Mouse (Mus musculus) neural tube, postnatal 0 days (tissue): ENCODE measurements around the gene Pstk. TPM values are rescaled to one million over a fixed set of nuclear protein-coding genes. Genes with fewer than 3 reads are reported as not detected.

Experiments
- polyA plus RNA-seq: library from polyadenylated mRNA; unstranded; fragments of >200 nt; fragmentation: Nextera tagmentation; extraction: Ambion mirVana; gene quantifications from 2 replicates; pipeline ENCODE4 v1.2.1, GENCODE M21; 2015

The Pstk gene
- 52.5 and 53.0 TPM in 2 replicates for polyA plus RNA-seq

GRCm38 (mm10) chr7:131370648-131371469 is at the start of gene Pstk:
Gene Pstk (plus strand): TSS chr7:131371141.

GRCm38 (mm10) chr7:131322192-131322591 is 48.7 kb upstream of the Pstk start, which contains the start of gene Cuzd1:
Gene Cuzd1 (minus strand): TSS chr7:131322292.

GRCm38 (mm10) chr7:131329416-131329815 is 41.5 kb upstream of the Pstk start, which contains the start of gene Fam24b:
Gene Fam24b (minus strand): TSS chr7:131329516.

GRCm38 (mm10) chr7:131333564-131333963 is 37.4 kb upstream of the Pstk start, which contains the start of gene Fam24a:
Gene Fam24a (plus strand): TSS chr7:131333864.

GRCm38 (mm10) chr7:131362615-131363300 is 8.2 kb upstream of the Pstk start, which contains the start of gene 2310057M21Rik:
Gene 2310057M21Rik (minus strand): TSS chr7:131362759.

GRCm38 (mm10) chr7:131410416-131411058 is 39.6 kb downstream of the Pstk start, which contains the start of the genes Ikzf5 and Acadsb:
Gene Ikzf5 (minus strand): TSS chr7:131410521.
Gene Acadsb (plus strand): TSS chr7:131410601.

Other genes starting within 250 kb of the Pstk start
- gene 4933402N03Rik, start 224.8 kb upstream of the Pstk start, polyA plus RNA-seq = not detected in 2 replicates
- 0.09 TPM in 1 of 2 replicates, not detected in the other for gene 5430419D17Rik, start 196.7 kb upstream of the Pstk start, polyA plus RNA-seq
- gene Cuzd1, start 48.8 kb upstream of the Pstk start, polyA plus RNA-seq = not detected in 2 replicates
- not detected in 2 replicates for gene Fam24b, start 41.6 kb upstream of the Pstk start, polyA plus RNA-seq
- gene Fam24a, start 37.3 kb upstream of the Pstk start, polyA plus RNA-seq = 0.57 TPM in 1 of 2 replicates, not detected in the other
- 28.6 and 30.0 TPM in 2 replicates for gene 2310057M21Rik, start 8.4 kb upstream of the Pstk start, polyA plus RNA-seq
- 7.6 and 8.6 TPM in 2 replicates for gene Ikzf5, start 39.4 kb downstream of the Pstk start, polyA plus RNA-seq
- 77.3 and 78.8 TPM in 2 replicates for gene Acadsb, start 39.5 kb downstream of the Pstk start, polyA plus RNA-seq
- 0.93 and 0.98 TPM in 2 replicates for gene Hmx3, start 171.7 kb downstream of the Pstk start, polyA plus RNA-seq
- 0.52 and 0.85 TPM in 2 replicates for gene Hmx2, start 177.6 kb downstream of the Pstk start, polyA plus RNA-seq
- gene Bub3, start 189.1 kb downstream of the Pstk start, polyA plus RNA-seq = 107 and 108 TPM in 2 replicates